Mouse (Mus musculus) kidney, postnatal 10 days (tissue): ENCODE results near the gene Ciita.

ENCODE experiments used
- DNase-seq: peaks from one replicate; pipeline ENCODE4 v3.0.0; 2021; ENCODE audit warnings: mixed read lengths

The Ciita gene

GRCm38 (mm10) chr16:10474956-10475355, 4.9 kb upstream of the Ciita start:
- DNase-seq, result no peak

- no peak for DNase-seq
Measured at GRCm38 (mm10) chr16:10475919-10476318, 3.9 kb upstream of the Ciita start.

GRCm38 (mm10) chr16:10482343-10482742, 2.5 kb downstream of the Ciita start:
- DNase-seq, result peak; percentile 23

GRCm38 (mm10) chr16:10486993-10487392, 7.1 kb downstream of the Ciita start:
- no peak for DNase-seq

GRCm38 (mm10) chr16:10487895-10488493, 8.1 kb downstream of the Ciita start:
- DNase-seq, result no peak

- no peak for DNase-seq
Measured at GRCm38 (mm10) chr16:10488769-10489481, 9.1 kb downstream of the Ciita start.

GRCm38 (mm10) chr16:10489483-10489882, 9.6 kb downstream of the Ciita start:
- peak; percentile 16 for DNase-seq

- DNase-seq, result peak; percentile 13
Measured at GRCm38 (mm10) chr16:10489904-10490457, 10.1 kb downstream of the Ciita start.

GRCm38 (mm10) chr16:10490503-10491150, 10.8 kb downstream of the Ciita start:
- no peak for DNase-seq

GRCm38 (mm10) chr16:10491716-10492115, 11.9 kb downstream of the Ciita start:
- DNase-seq, result no peak

- no peak for DNase-seq
Measured at GRCm38 (mm10) chr16:10492587-10492986, 12.7 kb downstream of the Ciita start.

GRCm38 (mm10) chr16:10495824-10496298, 16.0 kb downstream of the Ciita start:
- DNase-seq, result peak; percentile 34

GRCm38 (mm10) chr16:10498096-10498602, 18.3 kb downstream of the Ciita start:
- DNase-seq, result peak; percentile 67

GRCm38 (mm10) chr16:10499122-10499521, 19.3 kb downstream of the Ciita start:
- no peak for DNase-seq

GRCm38 (mm10) chr16:10501865-10502264, 22.0 kb downstream of the Ciita start:
- peak; percentile 86 for DNase-seq

GRCm38 (mm10) chr16:10503058-10503457, 23.2 kb downstream of the Ciita start:
- no peak for DNase-seq

GRCm38 (mm10) chr16:10507445-10507844, 27.6 kb downstream of the Ciita start:
- DNase-seq, result no peak

GRCm38 (mm10) chr16:10508691-10509090, 28.8 kb downstream of the Ciita start:
- no peak for DNase-seq

- no peak for DNase-seq
Measured at GRCm38 (mm10) chr16:10510477-10511133, 30.7 kb downstream of the Ciita start.

GRCm38 (mm10) chr16:10511134-10511520, 31.3 kb downstream of the Ciita start:
- no peak for DNase-seq

GRCm38 (mm10) chr16:10515953-10516572, 36.2 kb downstream of the Ciita start:
- no peak for DNase-seq

GRCm38 (mm10) chr16:10518030-10518429, 38.2 kb downstream of the Ciita start:
- DNase-seq, result no peak
